Mouse (Mus musculus): ENCODE measurements around the gene Jaml. TPM values are rescaled to one million over a fixed set of nuclear protein-coding genes. Genes with fewer than 3 reads are reported as not detected.

The Jaml gene
- polyA plus RNA-seq, 1 experiment from 2014 or later, result 0.30 TPM

- no peaks in the 10 kb centered on the region for H3K36me3 ChIP-seq (ENCODE audit: insufficient read depth)
- peak within 1 kb of the TSS; percentile 48 for H3K4me3 ChIP-seq (ENCODE audit: low read depth, low read length)
- peak within 1 kb of the TSS; percentile 92 for H3K27ac ChIP-seq (ENCODE audit: low read depth)
- peak; percentile 95 for ATAC-seq (ENCODE audit: insufficient read depth)
- WGBS, result under 1% methylated on average over 33 of the region's 33 CpGs
- no peaks in the 10 kb centered on the region for H3K4me1 ChIP-seq (ENCODE audit: insufficient read depth)
- H3K27me3 ChIP-seq (ENCODE audit: insufficient read depth, low read length), result no peaks in the 10 kb centered on the region
- peak; percentile 36 for TF ChIP-seq CTCF (IDR thresholded peaks at IDR 0.05; ENCODE audit: low read depth)
- H3K9me3 ChIP-seq (ENCODE audit: low read depth, low read length), result no peaks in the 10 kb centered on the region
- peak; percentile 92 for DNase-seq
- H3K4me2 ChIP-seq, result peak within 1 kb of the TSS; percentile 71
- peak within 1 kb of the TSS; percentile 20 for H3K9ac ChIP-seq
These were observed 23.8 kb upstream of the Jaml start, which contains the start of gene Mpzl3 for GRCm38 (mm10) chr9:45055082-45055713. Gene Mpzl3 (plus strand): TSS chr9:45055186.

GRCm38 (mm10) chr9:45058304-45058940, 20.6 kb upstream of the Jaml start:
- DNase-seq (no peak), ATAC-seq (ENCODE audit: insufficient read depth) (no peak)
- no peak overlapping the region for H3K27ac ChIP-seq (ENCODE audit: low read depth)
- H3K36me3 ChIP-seq (ENCODE audit: insufficient read depth), result no peaks in the 10 kb centered on the region
- 29% methylated on average over 5 of the region's 5 CpGs for WGBS
- H3K4me1 ChIP-seq (ENCODE audit: insufficient read depth), result no peaks in the 10 kb centered on the region
- no peak overlapping the region for H3K4me2 ChIP-seq
- no peak overlapping the region for H3K9ac ChIP-seq
- no peaks in the 10 kb centered on the region for H3K27me3 ChIP-seq (ENCODE audit: insufficient read depth, low read length)
- H3K4me3 ChIP-seq (ENCODE audit: low read depth, low read length), result no peak overlapping the region
- TF ChIP-seq CTCF (IDR thresholded peaks at IDR 0.05; ENCODE audit: low read depth), result no peak
- H3K9me3 ChIP-seq (ENCODE audit: low read depth, low read length), result no peaks in the 10 kb centered on the region

GRCm38 (mm10) chr9:45060151-45060550, 18.8 kb upstream of the Jaml start:
- H3K4me3 ChIP-seq (ENCODE audit: low read depth, low read length), result no peak overlapping the region
- ATAC-seq (ENCODE audit: insufficient read depth), result no peak
- 26% methylated on average over 7 of the region's 7 CpGs for WGBS
- no peak overlapping the region for H3K27ac ChIP-seq (ENCODE audit: low read depth)
- H3K9ac ChIP-seq, result no peak overlapping the region
- DNase-seq, result no peak
- H3K36me3 ChIP-seq (ENCODE audit: insufficient read depth), result no peaks in the 10 kb centered on the region
- no peak for TF ChIP-seq CTCF (IDR thresholded peaks at IDR 0.05; ENCODE audit: low read depth)
- H3K4me1 ChIP-seq (ENCODE audit: insufficient read depth), result no peaks in the 10 kb centered on the region
- no peak overlapping the region for H3K4me2 ChIP-seq
- H3K27me3 ChIP-seq (ENCODE audit: insufficient read depth, low read length), result no peaks in the 10 kb centered on the region
- H3K9me3 ChIP-seq (ENCODE audit: low read depth, low read length), result no peaks in the 10 kb centered on the region

DNA sequence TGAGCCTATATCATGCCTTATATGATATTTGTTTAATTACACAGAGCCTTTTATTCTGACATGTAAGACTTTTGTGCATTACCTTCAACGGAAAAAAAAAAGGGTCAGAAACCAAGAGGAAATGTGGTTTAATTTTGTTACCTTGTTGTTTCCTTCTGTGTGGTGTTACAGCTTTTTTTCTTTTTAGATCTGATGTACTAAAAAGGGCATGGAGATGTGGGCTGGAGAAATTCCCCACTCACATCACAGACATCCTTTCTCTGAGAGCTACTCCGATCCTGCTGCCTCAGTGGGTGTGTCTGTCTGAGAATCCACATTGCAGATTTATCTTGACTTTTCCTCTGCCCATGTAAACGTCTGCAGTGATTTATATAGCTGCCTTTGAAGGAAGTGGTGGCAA, 16.3 kb upstream of the Jaml start:
- H3K27ac ChIP-seq (ENCODE audit: low read depth), result no peak overlapping the region
- H3K4me3 ChIP-seq (ENCODE audit: low read depth, low read length), result no peak overlapping the region
- no peak for TF ChIP-seq CTCF (IDR thresholded peaks at IDR 0.05; ENCODE audit: low read depth)
- WGBS, result 50% methylated on average over 3 of the region's 3 CpGs
- H3K36me3 ChIP-seq (ENCODE audit: insufficient read depth), result no peaks in the 10 kb centered on the region
- ATAC-seq (ENCODE audit: insufficient read depth), result no peak
- H3K4me2 ChIP-seq, result no peak overlapping the region
- no peaks in the 10 kb centered on the region for H3K27me3 ChIP-seq (ENCODE audit: insufficient read depth, low read length)
- no peak for DNase-seq
- no peak overlapping the region for H3K9ac ChIP-seq
- no peaks in the 10 kb centered on the region for H3K9me3 ChIP-seq (ENCODE audit: low read depth, low read length)
- H3K4me1 ChIP-seq (ENCODE audit: insufficient read depth), result no peaks in the 10 kb centered on the region

DNA sequence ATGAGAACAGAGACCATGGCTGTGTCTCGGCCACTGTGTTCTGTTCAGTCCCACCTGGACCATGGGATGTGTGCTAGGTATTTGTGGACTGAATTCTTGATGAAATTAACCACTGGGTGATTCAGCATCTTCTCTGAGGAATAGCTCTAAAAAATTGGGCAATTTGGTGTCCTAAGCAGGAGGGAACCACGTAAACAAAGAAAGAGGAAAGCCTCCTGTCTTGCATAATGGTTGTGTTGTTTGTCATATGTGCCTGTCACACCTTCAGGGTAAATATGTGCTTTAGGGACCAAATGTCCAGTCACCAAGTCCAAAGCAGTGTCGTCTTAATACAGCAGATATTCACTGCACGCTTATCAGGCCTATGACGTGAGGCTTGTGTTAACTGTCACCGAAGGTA, 14.6 kb upstream of the Jaml start:
- Histone ChIP-seq H3K9ac (no peak overlapping the region), H3K27me3 (ENCODE audit: insufficient read depth, low read length) (no peaks in the 10 kb centered on the region), H3K4me2 (no peak overlapping the region), H3K4me3 (ENCODE audit: low read depth, low read length) (no peak overlapping the region), H3K36me3 (ENCODE audit: insufficient read depth) (no peaks in the 10 kb centered on the region), H3K9me3 (ENCODE audit: low read depth, low read length) (no peaks in the 10 kb centered on the region), H3K4me1 (ENCODE audit: insufficient read depth) (no peaks in the 10 kb centered on the region), H3K27ac (ENCODE audit: low read depth) (no peak overlapping the region)
- ATAC-seq (ENCODE audit: insufficient read depth), result no peak
- DNase-seq, result no peak
- 70% methylated on average over 6 of the region's 6 CpGs for WGBS
- no peak for TF ChIP-seq CTCF (IDR thresholded peaks at IDR 0.05; ENCODE audit: low read depth)

GRCm38 (mm10) chr9:45066735-45067134, 12.2 kb upstream of the Jaml start:
- H3K9me3 ChIP-seq (ENCODE audit: low read depth, low read length), result no peaks in the 10 kb centered on the region
- H3K4me3 ChIP-seq (ENCODE audit: low read depth, low read length), result no peak overlapping the region
- 69% methylated on average over 4 of the region's 4 CpGs for whole genome bisulfite sequencing
- no peak for ATAC-seq (ENCODE audit: insufficient read depth)
- H3K9ac ChIP-seq, result no peak overlapping the region
- H3K4me2 ChIP-seq, result no peak overlapping the region
- no peaks in the 10 kb centered on the region for H3K36me3 ChIP-seq (ENCODE audit: insufficient read depth)
- DNase-seq, result no peak
- no peaks in the 10 kb centered on the region for H3K27me3 ChIP-seq (ENCODE audit: insufficient read depth, low read length)
- no peaks in the 10 kb centered on the region for H3K4me1 ChIP-seq (ENCODE audit: insufficient read depth)
- no peak for TF ChIP-seq CTCF (IDR thresholded peaks at IDR 0.05; ENCODE audit: low read depth)
- H3K27ac ChIP-seq (ENCODE audit: low read depth), result no peak overlapping the region

DNA sequence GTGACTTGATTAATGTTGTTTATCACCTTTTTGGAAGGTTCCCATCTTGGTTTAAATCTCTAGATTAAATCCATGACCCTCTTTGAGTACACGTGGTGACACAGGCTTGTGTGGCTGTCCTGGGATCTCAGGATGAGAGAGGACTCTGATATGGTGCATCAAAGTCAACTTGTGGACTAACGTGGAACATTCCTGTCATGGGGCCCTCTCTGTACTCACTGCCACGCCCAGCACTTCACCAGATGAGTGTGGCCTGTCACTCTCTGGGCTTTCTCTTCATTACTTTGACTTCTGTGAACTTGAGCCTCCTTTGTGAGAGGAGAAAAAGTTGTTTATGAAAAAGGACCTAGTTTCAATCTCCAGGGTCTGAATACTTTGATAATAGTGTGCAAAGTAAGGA, 7.2 kb upstream of the Jaml start:
- no peaks in the 10 kb centered on the region for H3K27me3 ChIP-seq (ENCODE audit: insufficient read depth, low read length)
- no peak for ATAC-seq (ENCODE audit: insufficient read depth)
- no peak overlapping the region for H3K9ac ChIP-seq
- no peak overlapping the region for H3K27ac ChIP-seq (ENCODE audit: low read depth)
- DNase-seq, result no peak
- H3K4me1 ChIP-seq (ENCODE audit: insufficient read depth), result no peaks in the 10 kb centered on the region
- H3K36me3 ChIP-seq (ENCODE audit: insufficient read depth), result no peaks in the 10 kb centered on the region
- TF ChIP-seq CTCF (IDR thresholded peaks at IDR 0.05; ENCODE audit: low read depth), result no peak
- no peak overlapping the region for H3K4me2 ChIP-seq
- H3K4me3 ChIP-seq (ENCODE audit: low read depth, low read length), result no peak overlapping the region
- WGBS, result 47% methylated on average over 3 of the region's 3 CpGs
- no peaks in the 10 kb centered on the region for H3K9me3 ChIP-seq (ENCODE audit: low read depth, low read length)

Measured in lung, embryonic 14.5 days (tissue).